Mouse (Mus musculus): Measurements from ENCODE around the gene Fam124a. TPM values are rescaled to one million over a fixed set of nuclear protein-coding genes. Genes with fewer than 3 reads are reported as not detected.

Gene Fam124a
- polyA plus RNA-seq, 1 experiment = 2.2 TPM

GRCm38 (mm10) chr14:62657469-62657868 is 101.9 kb downstream of the Fam124a start:
- no peak overlapping the region for H3K4me3 ChIP-seq (ENCODE audit: control insufficient read depth, low read depth, low read length)
- no peaks in the 10 kb centered on the region for H3K27me3 ChIP-seq (ENCODE audit: control insufficient read depth, insufficient read depth, low read length)
- H3K4me1 ChIP-seq (ENCODE audit: control insufficient read depth, insufficient read depth, low read length) = no peaks in the 10 kb centered on the region
- H3K27ac ChIP-seq (ENCODE audit: control insufficient read depth, insufficient read depth, low read depth, low read length) = no peak overlapping the region
- H3K36me3 ChIP-seq (ENCODE audit: control insufficient read depth, insufficient read depth, low read length) = no peaks in the 10 kb centered on the region
- TF ChIP-seq POLR2A (IDR thresholded peaks at IDR 0.05; ENCODE audit: control insufficient read depth, low read depth, low read length) (no peak), CTCF (IDR thresholded peaks at IDR 0.05; ENCODE audit: control insufficient read depth, insufficient read depth, insufficient replicate concordance, low read depth, low read length) (no peak)

Other genes starting within 250 kb of the Fam124a start
- 0.10 and 0.12 TPM in 2 replicates for gene Gucy1b2, start 99.4 kb upstream of the Fam124a start, polyA plus RNA-seq (2012; rRNA removed)
- gene Gm4131, start 11.2 kb downstream of the Fam124a start, polyA plus RNA-seq (2012; rRNA removed) = 0.66 and 0.96 TPM in 2 replicates
- gene Serpine3, start 107.9 kb downstream of the Fam124a start, polyA plus RNA-seq (2012; rRNA removed) = 0.07 TPM in 1 of 2 replicates, not detected in the other
- 28.2 and 31.7 TPM in 2 replicates for gene Ints6, start 205.4 kb downstream of the Fam124a start, polyA plus RNA-seq (2012; rRNA removed)

Measured in testis, adult 2 months (tissue).